Mouse (Mus musculus) bone marrow macrophage, adult 2 months (primary cell): ENCODE measurements at regions not wholly inside any gene's neighbourhood (a gene's known extent, or its start where the extent isn't known, plus 50 kb on each side); places are given as distances from the start of the nearest gene placed in this dataset.

Source experiments
- CTCF ChIP-seq: IDR thresholded peaks from 2 replicates; pipeline ENCODE4 v1.5.1; 2012; ENCODE audit warnings: low read depth, mild to moderate bottlenecking, low read length, moderate library complexity
- POLR2A ChIP-seq: IDR thresholded peaks from 2 replicates; pipeline ENCODE4 v1.6.1; 2012; ENCODE audit warnings: mild to moderate bottlenecking, low read depth, low read length, borderline replicate concordance

DNA sequence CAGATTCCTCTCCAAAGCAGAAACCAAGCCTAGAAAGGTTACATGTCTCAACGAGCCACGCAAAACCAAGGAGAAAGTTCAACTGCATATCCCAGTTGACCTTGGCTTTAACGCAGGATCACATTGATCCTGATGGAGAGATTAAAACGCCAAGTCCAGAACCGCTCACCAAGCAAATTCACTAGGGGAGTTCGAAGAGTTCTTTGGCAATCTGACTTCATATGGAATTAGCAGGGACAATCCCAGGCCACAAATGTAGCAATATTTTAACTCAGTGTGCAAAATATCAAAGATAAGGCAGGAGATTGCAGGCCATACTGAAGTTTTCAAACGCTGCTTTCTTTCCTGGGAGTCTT lies 358.8 kb upstream of the Paip1 start:
- TF ChIP-seq POLR2A (no peak), CTCF (no peak)
